Mouse (Mus musculus): ENCODE measurements around the gene Gns. TPM values are rescaled to one million over a fixed set of nuclear protein-coding genes. Genes with fewer than 3 reads are reported as not detected.

Gns gene
- total RNA-seq, 2 experiments from 2014 or later = 61.0 to 67.6 TPM

DNA sequence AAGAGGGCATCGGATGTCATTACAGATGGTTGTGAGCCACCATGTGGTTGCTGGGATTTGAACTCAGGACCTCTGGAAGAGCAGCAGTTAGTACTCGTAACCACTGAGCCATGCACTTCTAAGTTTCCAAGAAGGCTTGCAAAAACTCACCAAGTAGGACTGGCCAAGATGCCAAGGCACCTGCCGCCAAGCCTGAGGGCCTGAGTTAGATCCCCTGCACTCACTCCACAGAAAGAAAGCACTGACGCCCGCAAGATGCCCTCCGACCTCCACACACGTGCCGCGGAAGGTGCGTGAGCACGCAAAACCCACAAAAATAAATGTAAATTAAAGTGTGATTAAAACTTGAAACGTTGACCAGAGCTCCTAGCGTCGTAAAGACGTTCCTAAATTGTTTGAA lies 584 bp upstream of the Gns start:
- intact Hi-C loops (cut with DNase I) = no loop called here
- DNase-seq = no peak

DNA sequence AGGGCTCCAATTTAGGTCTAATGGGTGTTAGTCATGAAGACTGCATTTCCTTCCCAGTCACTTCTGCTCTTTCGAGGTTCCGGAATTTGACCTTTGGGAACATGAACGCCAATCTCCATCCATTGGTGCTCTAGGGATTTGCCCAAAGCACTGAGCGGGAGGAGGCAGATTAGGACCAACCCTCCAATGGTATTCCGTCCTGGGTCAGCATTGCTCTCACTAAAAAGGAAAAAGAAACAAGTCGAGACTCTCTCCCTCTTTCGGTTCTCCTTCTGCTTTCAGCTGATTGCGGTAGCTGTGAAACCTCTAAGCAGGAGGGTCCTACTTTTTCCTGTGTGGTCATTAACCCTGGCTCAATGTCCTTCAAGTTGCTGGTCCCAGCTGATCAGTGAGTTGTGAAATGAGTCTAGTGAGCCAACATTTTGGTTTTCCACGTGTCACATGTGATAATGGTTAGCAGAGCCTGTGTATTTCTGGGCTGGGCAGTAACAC lies 937 bp downstream of the Gns start:
- intact Hi-C loops (cut with DNase I) = no loop called here
- no peak for DNase-seq

GRCm38 (mm10) chr10:121367271-121367670 lies 2.4 kb downstream of the Gns start:
- no peak for DNase-seq
- intact Hi-C loops (cut with DNase I) = no loop called here

DNA sequence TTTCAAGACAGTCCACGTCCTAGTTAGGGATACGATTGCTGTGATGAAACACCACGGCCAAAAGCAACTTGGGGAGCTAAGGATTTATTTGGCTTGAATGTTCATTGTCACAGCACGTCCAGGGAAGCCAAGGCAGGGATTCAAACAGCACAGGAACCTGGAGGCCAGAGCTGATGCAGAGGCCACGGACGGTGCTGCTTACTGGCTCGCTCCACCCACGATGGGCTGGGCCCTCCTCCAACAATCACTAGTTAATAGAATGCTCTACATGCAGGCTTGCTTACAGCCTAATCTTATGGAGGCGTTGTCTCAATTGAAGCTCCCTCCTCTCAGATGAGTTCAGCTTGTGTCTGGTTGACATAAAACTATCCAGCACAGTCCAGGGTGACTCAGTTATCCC lies 2.9 kb downstream of the Gns start:
- intact Hi-C loops (cut with DNase I) = no loop called here
- DNase-seq = no peak

DNA sequence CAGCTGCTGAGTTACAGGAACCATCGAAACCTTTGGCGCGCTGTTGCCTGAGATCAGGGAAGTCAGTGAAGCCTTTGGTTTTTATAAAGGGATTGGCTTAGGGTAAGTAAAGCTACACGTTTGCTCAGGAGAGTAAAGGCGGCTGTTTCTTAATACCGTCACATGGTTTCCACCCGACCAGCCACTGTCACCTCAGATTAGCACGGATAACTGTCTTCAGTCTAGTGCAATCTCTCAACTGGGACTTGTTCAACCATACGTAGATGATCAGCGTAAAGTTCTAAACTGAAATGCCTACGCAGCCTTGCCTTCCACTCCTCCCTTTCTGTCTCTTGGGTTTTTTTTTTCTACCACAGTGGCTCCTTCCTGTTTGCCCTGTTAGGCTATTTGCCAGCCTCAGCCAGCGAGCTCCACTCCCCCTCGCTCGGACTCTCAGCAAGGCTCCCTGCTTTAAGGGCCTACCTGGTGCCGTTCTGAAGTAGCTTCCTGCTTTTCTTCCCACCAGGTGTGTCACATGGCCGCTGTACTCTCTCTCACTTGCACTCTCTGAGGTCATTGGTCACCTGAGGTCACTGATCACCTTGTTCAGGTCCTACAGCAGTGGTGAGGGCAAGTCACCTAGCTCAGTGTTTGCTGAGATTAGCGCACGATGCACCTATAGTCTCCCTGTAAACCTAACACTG lies 4.0 kb downstream of the Gns start:
- no peak for DNase-seq
- intact Hi-C loops (cut with DNase I) = no loop called here

GRCm38 (mm10) chr10:121370777-121371176 lies 5.9 kb downstream of the Gns start:
- no peak for DNase-seq
- intact Hi-C loops (cut with DNase I) = no loop called here

- DNase-seq = no peak
- intact Hi-C loops (cut with DNase I) = no loop called here
Measured at GRCm38 (mm10) chr10:121374013-121374412, 9.1 kb downstream of the Gns start.

GRCm38 (mm10) chr10:121374693-121375620 lies 10.1 kb downstream of the Gns start:
- DNase-seq = no peak
- intact Hi-C loops (cut with DNase I) = no loop called here

DNA sequence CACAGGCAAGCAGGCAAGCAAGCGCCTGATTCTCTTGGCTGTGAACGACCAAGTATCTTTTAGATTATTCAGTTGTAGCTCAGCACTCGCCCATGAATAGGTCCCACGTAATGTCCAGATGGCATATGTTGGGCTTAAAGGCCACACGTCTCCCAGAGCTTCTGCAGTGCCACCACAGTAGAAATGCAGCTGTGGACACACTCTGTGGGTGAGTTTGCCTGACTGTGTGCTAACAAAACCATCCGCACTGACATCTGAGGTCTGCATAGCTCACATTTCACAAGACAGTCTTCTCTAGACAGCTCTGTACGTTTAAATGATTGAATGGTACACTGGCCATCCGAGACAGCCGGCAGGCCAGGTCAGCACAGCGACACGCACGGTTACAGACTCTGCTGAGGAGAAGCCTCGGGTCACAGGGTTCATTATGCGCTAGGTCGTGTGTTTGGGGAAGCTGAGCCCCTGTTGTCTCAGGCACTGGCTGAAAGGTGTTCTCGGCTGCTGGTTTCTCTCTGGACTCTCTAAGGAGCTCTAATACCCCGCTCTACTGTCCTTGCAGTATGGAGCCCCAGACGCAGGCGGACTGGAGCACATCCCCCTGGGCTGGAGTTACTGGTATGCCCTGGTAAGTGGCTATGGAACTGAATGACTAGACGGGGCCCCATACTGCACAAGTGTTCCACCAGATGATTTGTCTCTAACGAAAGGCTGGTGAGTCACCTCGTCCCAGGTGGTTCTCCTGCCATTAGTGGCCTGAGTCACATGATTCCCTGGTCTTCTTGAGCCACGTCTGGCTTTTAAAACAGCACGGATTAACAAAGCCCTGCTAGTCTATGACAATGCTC lies 11.0 kb downstream of the Gns start:
- DNase-seq = no peak
- intact Hi-C loops (cut with DNase I) = no loop called here

DNA sequence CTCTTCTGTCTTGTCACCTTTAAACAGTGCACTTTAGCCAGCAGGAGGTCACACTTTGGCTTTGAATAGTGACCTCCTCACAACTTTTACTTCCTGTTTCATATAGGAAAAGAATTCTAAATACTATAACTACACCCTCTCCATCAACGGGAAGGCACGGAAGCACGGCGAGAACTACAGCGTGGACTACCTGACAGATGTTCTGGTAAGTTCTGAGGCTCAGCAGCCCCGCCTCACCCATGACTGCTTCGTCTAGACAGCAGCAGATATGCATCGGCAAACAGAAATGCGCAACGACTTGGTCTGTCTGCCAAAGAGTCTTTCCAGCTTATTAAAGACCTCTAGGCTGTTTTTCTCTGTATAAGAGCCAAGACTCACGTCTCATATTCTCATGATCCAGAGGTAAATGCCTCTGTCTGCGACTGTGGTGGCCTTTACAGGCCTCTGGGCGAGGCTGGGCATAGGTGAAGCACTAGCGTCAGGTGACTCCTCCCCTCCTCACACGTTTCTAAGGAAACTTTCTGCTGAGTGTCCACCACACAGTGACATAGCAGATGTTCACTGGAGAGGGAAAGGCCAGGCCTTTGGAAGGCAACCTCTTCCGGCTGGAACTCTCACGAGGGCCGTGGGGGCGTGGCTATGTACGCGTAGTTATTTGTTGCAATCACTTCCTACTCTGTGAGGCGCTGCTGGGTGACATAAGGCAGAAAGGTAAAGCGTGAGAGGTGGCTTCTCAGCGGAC lies 11.8 kb downstream of the Gns start:
- intact Hi-C loops (cut with DNase I) = no loop called here
- DNase-seq = no peak

DNA sequence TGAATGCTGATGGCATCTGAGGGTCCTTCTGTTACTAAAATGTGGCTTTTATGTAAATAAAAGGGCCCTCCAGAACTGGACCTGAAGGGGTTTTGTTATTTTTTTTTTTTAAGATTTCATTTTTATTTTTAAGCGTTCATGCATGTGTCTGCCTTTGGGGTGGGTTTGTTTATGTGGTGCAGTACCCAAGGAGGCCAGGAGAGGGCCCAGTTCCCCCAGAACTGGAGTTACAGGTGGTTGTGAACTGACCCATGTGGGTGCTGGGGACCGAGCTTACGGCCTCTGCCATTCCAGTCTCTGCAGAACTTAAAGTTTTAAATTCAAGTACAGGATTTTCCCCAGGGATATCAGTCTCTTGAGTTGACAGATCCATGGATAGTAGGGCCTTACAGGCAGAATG lies 14.5 kb downstream of the Gns start:
- intact Hi-C loops (cut with DNase I) = no loop called here
- DNase-seq = no peak

GRCm38 (mm10) chr10:121381280-121381679 lies 16.4 kb downstream of the Gns start:
- intact Hi-C loops (cut with DNase I) = no loop called here
- no peak for DNase-seq

DNA sequence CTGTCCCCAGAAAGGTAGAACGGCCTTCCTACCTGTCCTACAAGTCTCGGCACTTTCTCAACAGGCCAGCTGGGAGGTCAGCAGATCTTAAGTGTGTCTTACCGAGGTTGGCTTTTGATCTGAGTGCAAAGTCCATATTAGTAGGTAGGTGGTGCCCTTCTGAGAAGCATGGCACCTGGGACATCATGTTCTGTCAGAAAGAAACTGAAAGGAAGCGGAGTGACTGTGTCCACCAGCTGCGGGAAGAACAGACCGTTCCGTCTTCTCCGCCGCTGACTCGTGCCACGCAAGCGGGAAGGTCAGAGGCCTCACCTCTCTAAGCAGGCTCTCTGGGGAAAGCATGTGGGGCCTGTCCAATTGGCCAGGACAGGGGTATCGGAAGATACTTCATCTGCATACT lies 19.8 kb downstream of the Gns start:
- intact Hi-C loops (cut with DNase I) = no loop called here
- DNase-seq = no peak

- DNase-seq = no peak
- intact Hi-C loops (cut with DNase I) = no loop called here
Measured at GRCm38 (mm10) chr10:121385695-121386094, 20.8 kb downstream of the Gns start.

DNA sequence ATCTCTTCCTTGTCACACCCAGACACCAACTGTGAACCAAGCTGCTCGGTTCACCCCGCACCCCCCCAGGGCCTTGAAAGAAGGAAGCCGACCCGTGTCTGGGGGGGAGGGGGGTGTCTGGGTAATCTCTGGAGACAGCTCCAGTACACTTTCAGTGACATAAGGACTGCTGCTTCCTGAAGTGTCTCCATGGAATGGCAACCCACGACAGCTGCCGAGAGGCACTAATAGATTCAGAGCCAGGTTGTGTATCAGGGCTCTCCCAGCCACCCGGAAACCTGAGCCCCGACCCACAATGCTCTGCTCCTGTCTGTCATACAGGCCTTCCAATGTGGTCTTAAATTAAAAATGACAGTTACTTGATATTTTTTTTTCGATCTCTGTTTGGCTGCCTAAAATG lies 21.5 kb downstream of the Gns start:
- intact Hi-C loops (cut with DNase I) = no loop called here
- peak; percentile 33 for DNase-seq

GRCm38 (mm10) chr10:121390602-121391001 lies 25.7 kb downstream of the Gns start:
- intact Hi-C loops (cut with DNase I) = no loop called here
- no peak for DNase-seq

- no peak for DNase-seq
- intact Hi-C loops (cut with DNase I) = no loop called here
Measured at GRCm38 (mm10) chr10:121391901-121392300, 27.0 kb downstream of the Gns start.

DNA sequence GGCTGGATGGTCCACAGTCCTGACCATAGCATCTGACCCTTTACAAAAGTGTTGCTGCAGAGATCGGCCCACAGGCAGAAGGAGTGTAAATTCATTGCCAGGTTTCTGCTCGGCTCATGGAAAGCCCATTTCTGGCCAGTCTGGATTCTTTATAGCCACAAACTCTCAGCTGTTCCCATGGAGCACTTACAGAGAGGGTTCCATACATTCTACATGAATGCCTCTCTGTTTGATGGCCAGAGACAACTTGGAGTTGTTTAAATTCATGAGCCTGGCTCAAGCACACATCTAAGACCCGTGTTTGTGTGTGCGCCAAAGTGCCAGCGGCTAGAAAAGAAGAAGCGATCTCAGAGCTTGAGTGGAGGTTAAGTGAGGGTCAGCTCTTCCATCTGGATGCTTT lies 29.4 kb downstream of the Gns start:
- DNase-seq = no peak
- intact Hi-C loops (cut with DNase I) = no loop called here

- intact Hi-C loops (cut with DNase I) = no loop called here
Measured at GRCm38 (mm10) chr10:121394789-121395325, 30.0 kb downstream of the Gns start.

DNA sequence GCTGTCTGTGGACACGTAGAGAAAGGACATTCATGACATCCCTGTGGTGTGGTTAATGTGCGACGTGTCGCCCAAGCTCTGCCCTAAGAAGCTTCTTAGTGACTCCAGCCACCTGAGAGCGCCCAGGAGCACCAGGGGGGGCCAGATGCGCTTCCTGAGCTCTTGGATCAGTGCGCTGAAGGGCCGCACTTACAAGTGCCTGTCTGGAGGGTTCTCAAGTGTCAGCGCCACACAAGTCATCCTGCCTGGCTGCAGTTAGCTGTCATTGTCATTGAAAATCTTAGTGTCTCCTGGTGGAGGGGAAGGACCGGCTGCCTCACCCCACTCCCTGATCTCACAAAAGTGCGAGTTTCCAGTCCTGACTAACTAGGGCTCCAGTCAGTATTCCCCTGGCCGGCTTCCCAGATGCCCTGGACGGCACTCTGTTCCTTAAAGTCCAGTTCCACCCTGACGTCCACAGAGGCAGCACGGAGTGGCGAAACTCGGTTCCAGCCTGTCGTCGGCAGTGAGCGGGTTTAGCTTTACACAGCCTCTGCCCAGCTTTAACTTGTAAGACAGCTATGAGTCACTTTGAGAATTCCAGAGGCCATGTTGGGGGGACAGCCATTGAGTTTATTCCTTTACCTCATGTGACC lies 30.8 kb downstream of the Gns start:
- no peak for DNase-seq
- intact Hi-C loops (cut with DNase I) = no loop called here

More at GRCm38 (mm10) chr10:121394789-121395325, 30.0 kb downstream of the Gns start:
- no peak for DNase-seq

Data from left cerebral cortex, postnatal 4 days (tissue).